Mouse (Mus musculus) central nervous system, embryonic 14 days (tissue): ENCODE results near the gene Hcar2. TPM values are rescaled to one million over a fixed set of nuclear protein-coding genes. Genes with fewer than 3 reads are reported as not detected.

Experiments used
- polyA plus RNA-seq: library from polyadenylated mRNA; depleted of rRNA; stranded (reverse); fragments of >200 nt; gene quantifications from 2 replicates; pipeline ENCODE4 v1.2.3, GENCODE M21; 2012; rRNA removed

Hcar2 gene
- 0.07 and 0.31 TPM in 2 replicates for polyA plus RNA-seq

DNA sequence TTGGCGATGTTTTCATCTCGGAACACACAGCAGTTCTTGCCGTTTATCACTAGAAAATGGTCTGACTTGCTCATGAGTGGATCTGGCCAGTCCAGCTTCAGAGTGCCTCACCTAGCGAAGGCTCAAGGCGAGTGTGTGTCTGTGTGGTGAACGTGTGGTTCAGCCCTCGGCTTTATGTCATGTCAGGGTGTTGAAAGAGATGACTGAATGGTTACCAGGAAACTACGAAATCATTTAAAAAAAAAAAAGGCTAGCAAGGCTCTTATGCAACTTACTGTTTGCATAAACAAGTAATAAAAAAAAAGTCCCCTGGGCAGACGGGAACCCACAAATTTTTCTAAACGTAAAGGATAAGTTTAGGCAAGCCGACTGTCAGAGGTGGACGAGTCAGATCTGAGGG lies at the start of gene Hcar2:
Hcar2 (minus strand) TSS at position 135 of the 400 bp plus-strand sequence.

DNA sequence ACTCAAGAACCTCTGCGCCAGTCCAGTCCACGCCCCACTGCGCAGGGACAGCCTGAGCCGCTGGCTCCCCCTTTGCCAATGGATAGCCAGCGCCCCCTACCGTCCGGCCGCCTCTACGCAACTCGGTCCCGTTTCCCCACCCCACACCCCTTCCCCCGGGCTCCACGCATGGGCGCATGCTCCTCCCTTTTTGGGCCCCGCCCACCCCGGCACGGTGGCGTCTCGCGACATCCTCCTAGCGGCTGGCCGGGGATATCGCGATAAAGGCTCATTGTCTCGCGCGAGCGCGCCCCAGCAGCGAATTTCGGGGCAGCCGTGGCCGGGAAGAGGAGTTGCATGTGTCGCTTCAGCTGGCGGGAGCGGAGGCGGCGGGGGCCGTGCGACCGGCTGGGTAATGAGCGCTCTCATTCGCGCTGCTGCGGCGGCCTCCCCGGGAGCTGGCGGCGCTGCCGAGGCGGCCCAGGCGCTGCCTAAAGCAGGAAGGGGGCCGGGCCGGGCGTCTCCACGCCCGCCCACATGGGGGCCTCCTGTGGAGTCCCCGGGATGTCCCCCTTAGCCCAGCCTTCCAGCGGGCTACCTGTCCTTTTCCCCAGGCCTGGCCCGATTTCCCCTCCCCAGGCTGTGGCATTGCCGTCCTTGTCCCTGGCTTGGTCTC lies 41.8 kb upstream of the Hcar2 start, which contains the start of gene Denr:
Denr (plus strand) TSS at position 200 of the 655 bp plus-strand sequence.

DNA sequence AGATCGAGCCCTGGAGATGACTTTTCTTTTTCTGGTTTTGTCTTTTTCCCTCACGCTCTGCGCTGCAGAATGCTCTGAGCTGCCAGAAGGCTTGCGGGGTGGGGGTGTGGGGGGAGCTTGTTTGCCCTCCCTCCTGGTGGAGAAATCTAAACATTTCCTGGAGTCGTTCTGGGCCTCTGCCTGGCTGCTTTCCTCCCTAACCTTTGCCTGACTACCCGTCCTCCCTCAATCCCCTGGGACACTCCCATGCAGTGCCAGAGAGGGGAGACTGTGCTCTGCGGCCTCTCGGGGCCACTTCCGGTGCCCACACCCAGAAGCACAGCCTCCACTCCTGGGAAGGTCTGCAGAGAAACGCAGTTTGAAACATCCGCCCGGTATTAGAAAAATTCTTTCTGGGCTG lies 14.6 kb upstream of the Hcar2 start, which contains the start of gene Hcar1:
Hcar1 (minus strand) TSS at position 93 of the 400 bp plus-strand sequence.

Other genes starting within 250 kb of the Hcar2 start
- 82.7 and 86.3 TPM in 2 replicates for gene Clip1, start 180.9 kb downstream of the Hcar2 start, polyA plus RNA-seq
- 85.6 and 91.2 TPM in 2 replicates for gene Zcchc8, start 144.4 kb downstream of the Hcar2 start, polyA plus RNA-seq
- gene Rsrc2, start 116.1 kb downstream of the Hcar2 start, polyA plus RNA-seq = 136 and 152 TPM in 2 replicates
- 16.6 and 19.0 TPM in 2 replicates for gene Kntc1, start 115.8 kb downstream of the Hcar2 start, polyA plus RNA-seq
- gene Hcar1, start 14.5 kb upstream of the Hcar2 start, polyA plus RNA-seq = 0.32 and 0.34 TPM in 2 replicates
- gene Denr, start 41.7 kb upstream of the Hcar2 start, polyA plus RNA-seq = 75.0 and 82.4 TPM in 2 replicates
- gene Gm43518, start 61.9 kb upstream of the Hcar2 start, polyA plus RNA-seq = 1.7 and 3.1 TPM in 2 replicates
- 6.9 and 7.0 TPM in 2 replicates for gene Ccdc62, start 65.2 kb upstream of the Hcar2 start, polyA plus RNA-seq
- 21.5 and 22.6 TPM in 2 replicates for gene Hip1r, start 108.1 kb upstream of the Hcar2 start, polyA plus RNA-seq
- 75.9 and 94.4 TPM in 2 replicates for gene Vps37b, start 166.8 kb upstream of the Hcar2 start, polyA plus RNA-seq
- 5.8 and 6.3 TPM in 2 replicates for gene Abcb9, start 230.3 kb upstream of the Hcar2 start, polyA plus RNA-seq
- 34.7 and 38.1 TPM in 2 replicates for gene Ogfod2, start 246.8 kb upstream of the Hcar2 start, polyA plus RNA-seq